Mouse (Mus musculus): ENCODE results near the gene D7Ertd443e. TPM values are rescaled to one million over a fixed set of nuclear protein-coding genes. Genes with fewer than 3 reads are reported as not detected.

The D7Ertd443e gene
- total RNA-seq, 2 experiments from 2014 or later: not detected

- DNase-seq: no peak
Measured at GRCm38 (mm10) chr7:134227101-134227500, 158.4 kb downstream of the D7Ertd443e start.

- DNase-seq: no peak
Measured at GRCm38 (mm10) chr7:134226231-134226630, 159.2 kb downstream of the D7Ertd443e start.

GRCm38 (mm10) chr7:134224741-134225612, 160.5 kb downstream of the D7Ertd443e start:
- DNase-seq: peak; percentile 62

- DNase-seq: peak; percentile 12
Measured at GRCm38 (mm10) chr7:134224421-134224740, 161.1 kb downstream of the D7Ertd443e start.

- peak; percentile 37 for DNase-seq
Measured at GRCm38 (mm10) chr7:134223444-134224161, 161.9 kb downstream of the D7Ertd443e start.

Other genes starting within 250 kb of the D7Ertd443e start
- gene Adam12, start 153.5 kb downstream of the D7Ertd443e start, total RNA-seq (2021): 1 to 10 TPM; 1.9 to 2.8 TPM